Mouse (Mus musculus): ENCODE measurements around the gene Scamp1. TPM values are rescaled to one million over a fixed set of nuclear protein-coding genes. Genes with fewer than 3 reads are reported as not detected.

Scamp1 gene
- total RNA-seq, 2 experiments from 2014 or later: 183 to 191 TPM

DNA sequence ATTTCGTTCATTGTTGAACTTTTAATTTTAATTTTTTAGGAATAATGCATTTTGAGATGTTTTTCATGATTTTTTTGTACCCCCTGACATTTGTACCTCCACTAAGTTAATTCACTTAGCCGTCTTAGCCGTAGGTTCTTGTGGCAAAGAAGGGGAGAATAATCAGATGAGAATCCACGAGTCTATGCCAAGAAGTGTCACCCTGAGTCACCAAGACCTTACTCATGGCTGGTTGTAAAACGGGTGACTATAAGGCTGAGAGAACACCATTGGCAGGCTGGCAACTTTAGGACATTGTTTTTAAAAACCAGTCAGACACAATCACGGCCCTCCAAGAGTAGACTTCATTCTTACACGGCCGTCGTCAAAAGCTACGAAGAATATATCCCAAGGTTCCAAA, 132.8 kb downstream of the Scamp1 start:
- no peak for DNase-seq (ENCODE audit: low spot score in 2 of 2)

Other genes with a start within 250 kb of the Scamp1 start
- gene Lhfpl2, start 228.1 kb downstream of the Scamp1 start, total RNA-seq (2021): 10 to 100 TPM; 14.3 to 15.8 TPM
- gene Ap3b1, start 73.1 kb upstream of the Scamp1 start, total RNA-seq (2021): 10 to 100 TPM; 44.5 to 48.7 TPM

Data from left cerebral cortex, adult 18-20 months (tissue).